Mouse (Mus musculus): Measurements from ENCODE around the gene Cartpt. TPM values are rescaled to one million over a fixed set of nuclear protein-coding genes. Genes with fewer than 3 reads are reported as not detected.
A peak's percentile ranks its signal among the peaks of the same experiment; 100 is the strongest.
"Not testable (repeated sequence)": the region's sequence is repeated elsewhere in the genome, so short reads cannot be mapped to it uniquely, and the experiment has no call there.

The Cartpt gene
- total RNA-seq, 1 experiment from 2014 or later: not detected

- no peak for ATAC-seq (replicated peaks in 1 of 2; ENCODE audit: insufficient read depth in 1 of 2, low FRiP score in 2 of 2, low TSS enrichment in 1 of 2, low read depth in 1 of 2, poor library complexity in 2 of 2, severe bottlenecking in 2 of 2)
Measured at GRCm38 (mm10) chr13:99868438-99868837, 32.5 kb downstream of the Cartpt start.

- ATAC-seq (replicated peaks in 1 of 2; ENCODE audit: insufficient read depth in 1 of 2, low FRiP score in 2 of 2, low TSS enrichment in 1 of 2, low read depth in 1 of 2, poor library complexity in 2 of 2, severe bottlenecking in 2 of 2): no peak
Measured at GRCm38 (mm10) chr13:99864331-99864730, 36.6 kb downstream of the Cartpt start.

GRCm38 (mm10) chr13:99860670-99861069, 40.2 kb downstream of the Cartpt start:
- no peak for ATAC-seq (replicated peaks in 1 of 2; ENCODE audit: insufficient read depth in 1 of 2, low FRiP score in 2 of 2, low TSS enrichment in 1 of 2, low read depth in 1 of 2, poor library complexity in 2 of 2, severe bottlenecking in 2 of 2)

- ATAC-seq (replicated peaks in 1 of 2; ENCODE audit: insufficient read depth in 1 of 2, low FRiP score in 2 of 2, low TSS enrichment in 1 of 2, low read depth in 1 of 2, poor library complexity in 2 of 2, severe bottlenecking in 2 of 2): peak in 1 of 2 experiments; percentile 51; a peak in 1 of 4 replicates
Measured at GRCm38 (mm10) chr13:99859082-99859481, 41.8 kb downstream of the Cartpt start.

GRCm38 (mm10) chr13:99857879-99858278, 43.0 kb downstream of the Cartpt start:
- ATAC-seq (replicated peaks in 1 of 2; ENCODE audit: insufficient read depth in 1 of 2, low FRiP score in 2 of 2, low TSS enrichment in 1 of 2, low read depth in 1 of 2, poor library complexity in 2 of 2, severe bottlenecking in 2 of 2): no peak

- ATAC-seq (replicated peaks in 1 of 2; ENCODE audit: insufficient read depth in 1 of 2, low FRiP score in 2 of 2, low TSS enrichment in 1 of 2, low read depth in 1 of 2, poor library complexity in 2 of 2, severe bottlenecking in 2 of 2): no peak
Measured at GRCm38 (mm10) chr13:99857336-99857735, 43.6 kb downstream of the Cartpt start.

- no peak for ATAC-seq (replicated peaks in 1 of 2; ENCODE audit: insufficient read depth in 1 of 2, low FRiP score in 2 of 2, low TSS enrichment in 1 of 2, low read depth in 1 of 2, poor library complexity in 2 of 2, severe bottlenecking in 2 of 2)
Measured at GRCm38 (mm10) chr13:99855229-99855628, 45.7 kb downstream of the Cartpt start.

- ATAC-seq (replicated peaks in 1 of 2; ENCODE audit: insufficient read depth in 1 of 2, low FRiP score in 2 of 2, low TSS enrichment in 1 of 2, low read depth in 1 of 2, poor library complexity in 2 of 2, severe bottlenecking in 2 of 2): no peak
Measured at GRCm38 (mm10) chr13:99853131-99853530, 47.8 kb downstream of the Cartpt start.

GRCm38 (mm10) chr13:99852416-99852815, 48.5 kb downstream of the Cartpt start:
- not testable (repeated sequence) for ATAC-seq (replicated peaks in 1 of 2; ENCODE audit: insufficient read depth in 1 of 2, low FRiP score in 2 of 2, low TSS enrichment in 1 of 2, low read depth in 1 of 2, poor library complexity in 2 of 2, severe bottlenecking in 2 of 2)

GRCm38 (mm10) chr13:99851026-99851425, 49.9 kb downstream of the Cartpt start:
- no peak for ATAC-seq (replicated peaks in 1 of 2; ENCODE audit: insufficient read depth in 1 of 2, low FRiP score in 2 of 2, low TSS enrichment in 1 of 2, low read depth in 1 of 2, poor library complexity in 2 of 2, severe bottlenecking in 2 of 2)

- peak; percentile 42 to 56; a peak in 3 of 4 replicates for ATAC-seq (replicated peaks in 1 of 2; ENCODE audit: insufficient read depth in 1 of 2, low FRiP score in 2 of 2, low TSS enrichment in 1 of 2, low read depth in 1 of 2, poor library complexity in 2 of 2, severe bottlenecking in 2 of 2)
Measured at GRCm38 (mm10) chr13:99849597-99849996, 51.3 kb downstream of the Cartpt start.

Other genes with a start within 250 kb of the Cartpt start
- 33.9 and 34.1 TPM in 2 replicates for gene Mccc2, start 114.5 kb upstream of the Cartpt start, total RNA-seq (2017)
- gene Bdp1, start 203.0 kb upstream of the Cartpt start, total RNA-seq (2017): 60.0 and 61.8 TPM in 2 replicates
- gene Serf1, start 206.9 kb upstream of the Cartpt start, total RNA-seq (2017): 73.1 and 77.2 TPM in 2 replicates
- gene Smn1, start 223.8 kb upstream of the Cartpt start, total RNA-seq (2017): 39.0 and 54.3 TPM in 2 replicates

All from hematopoietic stem cell, adult 5-6 weeks (primary cell).